Mouse (Mus musculus): ENCODE data around the gene Cfap43. TPM values are rescaled to one million over a fixed set of nuclear protein-coding genes. Genes with fewer than 3 reads are reported as not detected.

Gene Cfap43
- polyA plus RNA-seq, 1 experiment = not detected

DNA sequence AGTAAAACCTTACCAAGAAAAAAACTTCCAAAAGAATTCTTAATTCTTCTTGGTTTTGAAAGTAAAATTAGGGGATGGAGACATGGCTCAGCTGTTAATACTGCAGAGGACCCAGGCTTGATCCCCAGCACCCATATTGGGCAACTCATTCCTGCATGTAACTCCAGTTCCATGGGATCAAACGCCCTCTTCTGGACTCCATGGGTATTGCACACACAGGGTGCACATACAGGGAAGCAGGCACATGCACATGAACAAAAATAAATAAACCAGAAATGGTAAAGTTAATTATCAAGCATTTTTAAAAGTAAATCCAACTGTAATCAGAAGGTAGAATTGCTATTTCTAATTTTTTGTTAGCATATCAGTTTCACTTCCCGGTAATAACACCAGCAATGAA lies 202.9 kb downstream of the Cfap43 start:
- H3K36me3 ChIP-seq (ENCODE audit: control insufficient read depth, insufficient read depth, low read length) = no peaks in the 10 kb centered on the region
- 63% methylated on average over 2 of the region's 2 CpGs for WGBS
- no peak for TF ChIP-seq POLR2A (IDR thresholded peaks at IDR 0.05; ENCODE audit: low read depth, low read length)
- no peak for TF ChIP-seq CTCF (conservative IDR thresholded peaks at IDR 0.05; ENCODE audit: insufficient read depth, insufficient read length, low read depth, low read length)
- no peak overlapping the region for H3K4me3 ChIP-seq (ENCODE audit: insufficient read depth, low read depth, low read length)
- no peaks in the 10 kb centered on the region for H3K4me1 ChIP-seq (ENCODE audit: control insufficient read depth, insufficient read depth, low read length)
- no peak overlapping the region for H3K27ac ChIP-seq (ENCODE audit: insufficient read depth, low read depth, low read length)
- no peaks in the 10 kb centered on the region for H3K27me3 ChIP-seq (replicated peaks; ENCODE audit: control insufficient read depth, insufficient read depth, low read length)
- no peak for DNase-seq

DNA sequence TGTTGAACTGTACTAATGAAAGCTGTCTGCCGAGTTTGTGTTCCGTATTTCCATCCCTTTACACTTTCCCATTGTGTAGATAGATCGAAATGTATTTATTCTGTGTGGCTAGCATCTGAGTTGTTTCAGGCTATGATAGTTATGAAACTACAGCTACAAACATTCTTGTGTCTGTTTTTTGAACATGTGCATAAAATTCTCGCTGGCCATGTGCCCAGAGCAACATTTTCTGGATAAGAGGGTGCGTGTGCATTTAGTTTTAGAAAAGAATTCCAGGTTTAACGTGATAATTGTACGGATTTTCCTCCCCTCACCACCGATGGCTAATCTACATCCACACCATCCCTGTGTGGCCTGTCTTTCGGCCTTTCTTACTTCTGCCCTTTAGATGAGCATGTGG lies 205.6 kb downstream of the Cfap43 start:
- H3K4me3 ChIP-seq (ENCODE audit: insufficient read depth, low read depth, low read length) = no peak overlapping the region
- no peaks in the 10 kb centered on the region for H3K4me1 ChIP-seq (ENCODE audit: control insufficient read depth, insufficient read depth, low read length)
- no peak overlapping the region for H3K27ac ChIP-seq (ENCODE audit: insufficient read depth, low read depth, low read length)
- WGBS = 77% methylated on average over 9 of the region's 9 CpGs
- TF ChIP-seq POLR2A (IDR thresholded peaks at IDR 0.05; ENCODE audit: low read depth, low read length) = no peak
- TF ChIP-seq CTCF (conservative IDR thresholded peaks at IDR 0.05; ENCODE audit: insufficient read depth, insufficient read length, low read depth, low read length) = no peak
- H3K36me3 ChIP-seq (ENCODE audit: control insufficient read depth, insufficient read depth, low read length) = no peaks in the 10 kb centered on the region
- DNase-seq = no peak
- no peaks in the 10 kb centered on the region for H3K27me3 ChIP-seq (replicated peaks; ENCODE audit: control insufficient read depth, insufficient read depth, low read length)

GRCm38 (mm10) chr19:47710376-47710775 lies 208.7 kb downstream of the Cfap43 start:
- H3K36me3 ChIP-seq (ENCODE audit: control insufficient read depth, insufficient read depth, low read length) = no peaks in the 10 kb centered on the region
- no peak for DNase-seq
- no peak overlapping the region for H3K27ac ChIP-seq (ENCODE audit: insufficient read depth, low read depth, low read length)
- WGBS = 80% methylated on average over 4 of the region's 4 CpGs
- no peak overlapping the region for H3K4me3 ChIP-seq (ENCODE audit: insufficient read depth, low read depth, low read length)
- TF ChIP-seq CTCF (conservative IDR thresholded peaks at IDR 0.05; ENCODE audit: insufficient read depth, insufficient read length, low read depth, low read length) (no peak), POLR2A (IDR thresholded peaks at IDR 0.05; ENCODE audit: low read depth, low read length) (no peak)
- H3K27me3 ChIP-seq (replicated peaks; ENCODE audit: control insufficient read depth, insufficient read depth, low read length) = no peaks in the 10 kb centered on the region
- H3K4me1 ChIP-seq (ENCODE audit: control insufficient read depth, insufficient read depth, low read length) = no peaks in the 10 kb centered on the region

DNA sequence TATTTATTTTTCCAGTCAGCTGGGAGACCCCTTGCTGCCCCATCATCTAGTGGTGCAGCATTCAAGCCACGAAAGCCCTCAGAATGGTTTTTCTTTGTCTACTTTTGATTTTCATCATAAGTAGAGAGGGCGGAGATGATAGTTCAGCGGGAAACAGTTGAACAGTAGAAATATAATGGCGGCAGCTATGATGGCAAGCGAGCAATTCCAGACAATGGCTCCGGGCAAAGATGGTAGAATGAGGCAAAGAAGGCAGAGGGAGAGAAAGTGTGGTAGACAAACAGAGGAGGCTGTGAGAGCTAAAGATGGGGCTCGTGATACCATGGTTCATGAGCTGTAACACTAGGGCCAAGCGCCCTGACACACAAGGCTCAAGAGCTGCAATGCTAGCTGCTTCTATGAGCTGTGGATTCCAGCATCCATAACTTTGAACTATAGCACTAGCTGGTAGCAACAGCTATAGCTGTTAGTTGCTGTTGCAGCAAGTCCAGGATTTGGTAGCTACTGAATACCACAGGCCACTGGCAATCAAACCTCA lies 213.2 kb downstream of the Cfap43 start:
- DNase-seq = no peak
- Histone ChIP-seq H3K36me3 (ENCODE audit: control insufficient read depth, insufficient read depth, low read length) (no peaks in the 10 kb centered on the region), H3K27ac (ENCODE audit: insufficient read depth, low read depth, low read length) (no peak overlapping the region), H3K4me1 (ENCODE audit: control insufficient read depth, insufficient read depth, low read length) (no peaks in the 10 kb centered on the region), H3K27me3 (replicated peaks; ENCODE audit: control insufficient read depth, insufficient read depth, low read length) (no peaks in the 10 kb centered on the region), H3K4me3 (ENCODE audit: insufficient read depth, low read depth, low read length) (no peak overlapping the region)
- TF ChIP-seq POLR2A (IDR thresholded peaks at IDR 0.05; ENCODE audit: low read depth, low read length) (no peak), CTCF (conservative IDR thresholded peaks at IDR 0.05; ENCODE audit: insufficient read depth, insufficient read length, low read depth, low read length) (no peak)
- WGBS = 92% methylated on average over 8 of the region's 8 CpGs

- no peak for DNase-seq
- no peak for TF ChIP-seq POLR2A (IDR thresholded peaks at IDR 0.05; ENCODE audit: low read depth, low read length)
- TF ChIP-seq CTCF (conservative IDR thresholded peaks at IDR 0.05; ENCODE audit: insufficient read depth, insufficient read length, low read depth, low read length) = no peak
- Histone ChIP-seq H3K4me1 (ENCODE audit: control insufficient read depth, insufficient read depth, low read length) (no peaks in the 10 kb centered on the region), H3K4me3 (ENCODE audit: insufficient read depth, low read depth, low read length) (no peak overlapping the region), H3K36me3 (ENCODE audit: control insufficient read depth, insufficient read depth, low read length) (no peaks in the 10 kb centered on the region), H3K27ac (ENCODE audit: insufficient read depth, low read depth, low read length) (no peak overlapping the region), H3K27me3 (replicated peaks; ENCODE audit: control insufficient read depth, insufficient read depth, low read length) (no peaks in the 10 kb centered on the region)
- 66% methylated on average over 13 of the region's 13 CpGs for WGBS
Observed at GRCm38 (mm10) chr19:47705080-47705771, 213.9 kb downstream of the Cfap43 start.

GRCm38 (mm10) chr19:47700509-47700908 lies 218.6 kb downstream of the Cfap43 start:
- no peak for TF ChIP-seq POLR2A (IDR thresholded peaks at IDR 0.05; ENCODE audit: low read depth, low read length)
- TF ChIP-seq CTCF (conservative IDR thresholded peaks at IDR 0.05; ENCODE audit: insufficient read depth, insufficient read length, low read depth, low read length) = no peak
- H3K36me3 ChIP-seq (ENCODE audit: control insufficient read depth, insufficient read depth, low read length) = no peaks in the 10 kb centered on the region
- WGBS = 92% methylated on average over 8 of the region's 8 CpGs
- H3K27ac ChIP-seq (ENCODE audit: insufficient read depth, low read depth, low read length) = no peak overlapping the region
- no peak overlapping the region for H3K4me3 ChIP-seq (ENCODE audit: insufficient read depth, low read depth, low read length)
- H3K4me1 ChIP-seq (ENCODE audit: control insufficient read depth, insufficient read depth, low read length) = no peaks in the 10 kb centered on the region
- H3K27me3 ChIP-seq (replicated peaks; ENCODE audit: control insufficient read depth, insufficient read depth, low read length) = no peaks in the 10 kb centered on the region
- DNase-seq = no peak

DNA sequence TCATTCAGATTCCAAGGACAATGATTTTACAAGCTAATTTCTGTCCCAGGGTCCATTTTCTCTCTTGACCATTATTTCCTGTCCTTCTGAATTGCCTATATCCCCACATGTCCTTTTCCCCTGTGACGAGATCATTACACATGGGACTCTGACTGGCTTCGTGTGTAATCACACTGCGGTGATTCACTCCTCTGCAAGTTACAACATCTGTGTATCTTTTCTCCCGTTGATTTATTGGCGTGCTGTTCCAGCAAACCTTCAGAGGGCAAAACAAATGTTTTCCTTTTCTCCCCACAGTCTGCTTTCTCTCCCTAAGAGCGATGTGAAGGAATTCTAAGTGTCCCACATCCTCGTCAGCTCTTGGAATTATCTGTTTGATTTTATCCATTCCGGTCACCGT lies 219.3 kb downstream of the Cfap43 start:
- 36% methylated on average over 9 of the region's 9 CpGs for WGBS
- no peaks in the 10 kb centered on the region for H3K36me3 ChIP-seq (ENCODE audit: control insufficient read depth, insufficient read depth, low read length)
- peak; percentile 6 for DNase-seq

More for the DNA sequence above, 219.3 kb downstream of the Cfap43 start:
- no peaks in the 10 kb centered on the region for H3K27me3 ChIP-seq (replicated peaks; ENCODE audit: control insufficient read depth, insufficient read depth, low read length)
- no peaks in the 10 kb centered on the region for H3K4me1 ChIP-seq (ENCODE audit: control insufficient read depth, insufficient read depth, low read length)
- H3K27ac ChIP-seq (ENCODE audit: insufficient read depth, low read depth, low read length) = no peak overlapping the region
- H3K4me3 ChIP-seq (ENCODE audit: insufficient read depth, low read depth, low read length) = no peak overlapping the region
- no peak for TF ChIP-seq CTCF (conservative IDR thresholded peaks at IDR 0.05; ENCODE audit: insufficient read depth, insufficient read length, low read depth, low read length)
- no peak for TF ChIP-seq POLR2A (IDR thresholded peaks at IDR 0.05; ENCODE audit: low read depth, low read length)

Measured in kidney, adult 2 months (tissue).